ENCODE assay signal across 24 mouse cellular contexts in genomic region chr2:144399531-144399930, GRCm38 (mm10). TPM values are rescaled to one million over a fixed set of nuclear protein-coding genes. Genes with fewer than 3 reads are reported as not detected.
"Had no signal": no experiment of that assay in that cellular context is flagged by ENCODE, and none has a peak within 500 bp of the region (broad histone marks: within the 10 kb centered on the region; RNA-seq: fewer than 3 reads in every experiment).

No protein-coding gene starts in this region.

- H3K27me3 ChIP-seq: limb, embryonic 13.5 days; liver, embryonic 12.5 days; liver, embryonic 15.5 days; midbrain, embryonic 12.5 days; midbrain, embryonic 15.5 days; neural tube, embryonic 13.5 days; stomach, embryonic 15.5 days had no signal

- DNase-seq: kidney, postnatal 25 days; layer of hippocampus, adult 9-11 months; liver; lung, adult 2 months; retina, postnatal 1 day; right cerebral cortex, postnatal 25 days; spleen, adult 18-20 months; thymus, postnatal 25 days had no signal

- H3K4me3 ChIP-seq: layer of hippocampus, adult 2 months; limb, embryonic 10.5 days; limb, embryonic 13.5 days; liver, embryonic 12.5 days; liver, embryonic 15.5 days; midbrain, embryonic 12.5 days; midbrain, embryonic 15.5 days; myocyte; neural tube, embryonic 13.5 days; stomach, embryonic 15.5 days had no signal

- H3K4me1 ChIP-seq: limb, embryonic 10.5 days; limb, embryonic 13.5 days; liver, embryonic 12.5 days; liver, embryonic 15.5 days; midbrain, embryonic 12.5 days; midbrain, embryonic 15.5 days; neural tube, embryonic 13.5 days; stomach, embryonic 15.5 days had no signal

- H3K27ac ChIP-seq: kidney, postnatal 0 days; layer of hippocampus, adult 2 months; limb, embryonic 10.5 days; limb, embryonic 13.5 days; liver, embryonic 12.5 days; liver, embryonic 15.5 days; macrophage; midbrain, embryonic 12.5 days; midbrain, embryonic 15.5 days; neural tube, embryonic 13.5 days; stomach, embryonic 15.5 days had no signal

- H3K9me3 ChIP-seq: limb, embryonic 10.5 days; limb, embryonic 13.5 days; liver, embryonic 12.5 days; liver, embryonic 15.5 days; midbrain, embryonic 12.5 days; midbrain, embryonic 15.5 days; neural tube, embryonic 13.5 days; stomach, embryonic 15.5 days had no signal

RNA-seq across cellular contexts. Expression of gene Pet117, which starts 30.7 kb away (rescaled TPM):
- total RNA-seq: megakaryocyte, adult 5-6 weeks; neutrophil, adult 5-6 weeks had no signal
- polyA plus RNA-seq: kidney, embryonic 14.5 days; large intestine, adult 2 months; limb, embryonic 13.5 days; liver, embryonic 12.5 days; lung, adult 2 months; midbrain, embryonic 12.5 days had no signal
